Mouse (Mus musculus): Measurements from ENCODE around the gene Il9. TPM values are rescaled to one million over a fixed set of nuclear protein-coding genes. Genes with fewer than 3 reads are reported as not detected.

Gene Il9
- total and polyA plus RNA-seq, 2 experiments = not detected

DNA sequence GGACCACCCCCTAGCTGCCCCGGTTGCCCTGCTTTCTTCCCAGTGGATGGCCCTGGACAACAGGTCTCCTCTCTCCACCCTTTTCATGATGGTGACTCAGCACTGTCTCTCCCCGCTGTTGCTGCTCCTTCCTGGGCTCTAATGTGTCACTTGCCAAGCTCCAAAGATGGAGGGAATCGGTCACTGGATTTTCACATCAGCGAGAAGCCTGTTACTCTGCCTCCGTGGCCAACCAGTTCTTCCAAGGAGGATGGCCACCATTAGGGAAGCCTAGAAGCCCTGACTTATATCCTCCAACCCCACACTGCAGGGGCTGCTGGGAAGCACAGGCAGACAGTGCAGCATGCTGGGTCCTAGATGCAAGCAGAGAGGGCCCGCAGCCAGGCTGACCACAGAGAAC is 10.8 kb downstream of the Il9 start:
- no peaks in the 10 kb centered on the region for H3K27me3 ChIP-seq (ENCODE audit: control insufficient read depth, insufficient read depth, low read length)
- H3K79me2 ChIP-seq (ENCODE audit: control insufficient read depth, insufficient read depth, low read length) = no peaks in the 10 kb centered on the region
- no peak for DNase-seq (ENCODE audit: extremely low read depth, low read depth, low spot score)
- H3K4me1 ChIP-seq (ENCODE audit: control insufficient read depth, insufficient read depth, low read length) = no peaks in the 10 kb centered on the region
- no peak overlapping the region for H3K9ac ChIP-seq (ENCODE audit: low read depth, low read length)
- H3K36me3 ChIP-seq (ENCODE audit: control insufficient read depth, insufficient read depth, low read length) = no peaks in the 10 kb centered on the region
- WGBS = 91% methylated on average over 6 of the region's 6 CpGs
- H3K4me3 ChIP-seq (ENCODE audit: insufficient read depth, low read depth, low read length) = no peak overlapping the region
- H3K27ac ChIP-seq (replicated peaks; ENCODE audit: insufficient read depth, low read depth, low read length) = no peak overlapping the region
- no peak for TF ChIP-seq POLR2A (IDR thresholded peaks at IDR 0.05; ENCODE audit: extremely low read depth, insufficient read depth, low read length)
- TF ChIP-seq CTCF (IDR thresholded peaks at IDR 0.05; ENCODE audit: low read depth, low read length) = no peak

DNA sequence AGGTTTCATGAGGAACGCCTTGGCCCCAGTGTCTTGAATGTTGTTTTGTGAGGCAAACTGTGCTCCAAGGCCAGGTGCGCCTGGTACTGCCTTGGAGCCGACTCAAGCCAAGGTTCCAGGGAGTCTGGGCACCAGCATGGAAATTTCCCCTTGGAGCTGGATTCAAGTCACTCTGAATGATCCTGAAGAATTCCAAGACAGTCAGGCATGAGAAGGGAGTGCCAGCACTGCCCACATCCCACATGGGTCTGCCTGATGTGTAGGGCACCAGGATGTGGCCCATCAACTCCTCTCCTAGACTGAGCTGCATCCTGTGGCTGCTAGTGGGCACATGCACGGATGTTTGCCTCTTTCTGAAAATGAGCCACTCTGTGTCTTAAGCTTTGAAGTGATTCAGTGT is 13.5 kb downstream of the Il9 start:
- TF ChIP-seq CTCF (IDR thresholded peaks at IDR 0.05; ENCODE audit: low read depth, low read length) (no peak), POLR2A (IDR thresholded peaks at IDR 0.05; ENCODE audit: extremely low read depth, insufficient read depth, low read length) (no peak)
- DNase-seq (ENCODE audit: extremely low read depth, low read depth, low spot score) = no peak
- Histone ChIP-seq H3K27me3 (ENCODE audit: control insufficient read depth, insufficient read depth, low read length) (no peaks in the 10 kb centered on the region), H3K4me1 (ENCODE audit: control insufficient read depth, insufficient read depth, low read length) (no peaks in the 10 kb centered on the region), H3K9ac (ENCODE audit: low read depth, low read length) (no peak overlapping the region), H3K79me2 (ENCODE audit: control insufficient read depth, insufficient read depth, low read length) (no peaks in the 10 kb centered on the region), H3K4me3 (ENCODE audit: insufficient read depth, low read depth, low read length) (no peak overlapping the region), H3K36me3 (ENCODE audit: control insufficient read depth, insufficient read depth, low read length) (no peaks in the 10 kb centered on the region), H3K27ac (replicated peaks; ENCODE audit: insufficient read depth, low read depth, low read length) (no peak overlapping the region)
- 94% methylated on average over 4 of the region's 4 CpGs for WGBS

DNA sequence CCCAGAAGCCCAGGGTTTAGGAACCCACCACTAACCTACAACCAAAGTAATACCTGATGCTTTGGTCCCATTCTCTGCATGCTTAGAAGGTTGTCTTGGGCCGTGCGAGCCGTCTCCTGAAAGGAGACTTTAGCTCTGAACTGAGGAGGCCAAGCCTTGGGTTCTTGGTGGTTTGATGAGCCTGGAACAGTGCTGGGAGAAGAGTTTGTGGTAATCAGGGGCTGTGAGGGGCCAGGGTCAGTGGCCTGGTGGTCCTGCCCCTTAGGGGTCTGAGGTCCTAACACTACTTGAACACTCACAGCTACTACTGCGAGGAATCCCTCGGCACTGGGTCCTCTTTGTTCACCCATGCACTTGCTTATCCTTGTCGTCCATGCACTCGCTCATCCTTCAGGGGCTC is 14.3 kb downstream of the Il9 start:
- no peak for DNase-seq (ENCODE audit: extremely low read depth, low read depth, low spot score)
- no peaks in the 10 kb centered on the region for H3K36me3 ChIP-seq (ENCODE audit: control insufficient read depth, insufficient read depth, low read length)
- TF ChIP-seq POLR2A (IDR thresholded peaks at IDR 0.05; ENCODE audit: extremely low read depth, insufficient read depth, low read length) (no peak), CTCF (IDR thresholded peaks at IDR 0.05; ENCODE audit: low read depth, low read length) (no peak)
- no peaks in the 10 kb centered on the region for H3K27me3 ChIP-seq (ENCODE audit: control insufficient read depth, insufficient read depth, low read length)
- no peak overlapping the region for H3K27ac ChIP-seq (replicated peaks; ENCODE audit: insufficient read depth, low read depth, low read length)
- WGBS = 95% methylated on average over 7 of the region's 7 CpGs
- no peak overlapping the region for H3K4me3 ChIP-seq (ENCODE audit: insufficient read depth, low read depth, low read length)
- H3K9ac ChIP-seq (ENCODE audit: low read depth, low read length) = no peak overlapping the region
- no peaks in the 10 kb centered on the region for H3K4me1 ChIP-seq (ENCODE audit: control insufficient read depth, insufficient read depth, low read length)
- no peaks in the 10 kb centered on the region for H3K79me2 ChIP-seq (ENCODE audit: control insufficient read depth, insufficient read depth, low read length)

DNA sequence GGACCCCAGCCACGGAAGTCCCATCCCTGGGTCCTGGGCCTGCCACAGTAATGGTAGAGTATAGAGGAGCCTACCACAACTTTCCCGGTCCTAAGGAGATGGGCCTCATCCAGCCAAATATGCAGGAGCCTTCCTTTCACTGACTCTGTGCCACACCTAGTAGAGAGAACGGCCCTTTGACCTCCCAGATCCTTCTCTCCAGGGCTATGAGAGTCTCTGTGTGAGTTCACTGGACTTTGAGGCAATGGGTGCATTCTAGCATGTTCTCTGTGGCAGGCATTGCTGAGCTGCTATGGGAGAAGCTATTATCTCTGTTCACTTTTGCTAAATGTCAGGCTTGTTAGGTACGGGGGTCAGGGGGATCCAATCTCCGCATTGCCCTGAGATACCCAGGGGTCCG is 18.3 kb downstream of the Il9 start:
- no peaks in the 10 kb centered on the region for H3K36me3 ChIP-seq (ENCODE audit: control insufficient read depth, insufficient read depth, low read length)
- H3K9ac ChIP-seq (ENCODE audit: low read depth, low read length) = no peak overlapping the region
- no peaks in the 10 kb centered on the region for H3K79me2 ChIP-seq (ENCODE audit: control insufficient read depth, insufficient read depth, low read length)
- no peak overlapping the region for H3K4me3 ChIP-seq (ENCODE audit: insufficient read depth, low read depth, low read length)
- H3K27ac ChIP-seq (replicated peaks; ENCODE audit: insufficient read depth, low read depth, low read length) = no peak overlapping the region
- H3K4me1 ChIP-seq (ENCODE audit: control insufficient read depth, insufficient read depth, low read length) = peaks cover 4% of the 10 kb centered on the region; the same call in 1 of the 2 replicates
- DNase-seq (ENCODE audit: extremely low read depth, low read depth, low spot score) = peak; percentile 39
- 87% methylated on average over 6 of the region's 6 CpGs for WGBS
- no peaks in the 10 kb centered on the region for H3K27me3 ChIP-seq (ENCODE audit: control insufficient read depth, insufficient read depth, low read length)
- no peak for TF ChIP-seq CTCF (IDR thresholded peaks at IDR 0.05; ENCODE audit: low read depth, low read length)
- no peak for TF ChIP-seq POLR2A (IDR thresholded peaks at IDR 0.05; ENCODE audit: extremely low read depth, insufficient read depth, low read length)

DNA sequence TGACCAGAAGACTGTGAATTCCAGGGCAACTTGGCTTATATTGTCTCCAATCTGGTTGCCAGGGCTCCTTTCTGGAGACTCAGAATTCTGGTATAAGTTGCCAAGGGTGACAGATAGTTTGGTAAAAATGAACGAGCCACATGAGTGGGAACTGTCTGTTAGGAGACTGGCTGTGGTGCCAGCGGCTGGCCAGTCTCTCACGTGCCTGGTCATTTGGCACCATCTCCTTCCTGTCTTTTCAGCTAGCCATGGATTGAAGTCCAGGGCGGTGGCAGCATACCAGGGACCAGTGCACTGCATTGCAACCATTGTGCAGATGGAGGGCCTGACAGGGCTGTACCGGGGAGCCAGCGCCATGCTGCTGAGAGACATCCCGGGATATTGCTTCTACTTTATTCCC is 18.8 kb downstream of the Il9 start:
- Histone ChIP-seq H3K9ac (ENCODE audit: low read depth, low read length) (no peak overlapping the region), H3K4me1 (ENCODE audit: control insufficient read depth, insufficient read depth, low read length) (peaks cover 6% of the 10 kb centered on the region), H3K4me3 (ENCODE audit: insufficient read depth, low read depth, low read length) (no peak overlapping the region), H3K79me2 (ENCODE audit: control insufficient read depth, insufficient read depth, low read length) (no peaks in the 10 kb centered on the region), H3K27me3 (ENCODE audit: control insufficient read depth, insufficient read depth, low read length) (no peaks in the 10 kb centered on the region), H3K27ac (replicated peaks; ENCODE audit: insufficient read depth, low read depth, low read length) (no peak overlapping the region), H3K36me3 (ENCODE audit: control insufficient read depth, insufficient read depth, low read length) (no peaks in the 10 kb centered on the region)
- no peak for TF ChIP-seq POLR2A (IDR thresholded peaks at IDR 0.05; ENCODE audit: extremely low read depth, insufficient read depth, low read length)
- TF ChIP-seq CTCF (IDR thresholded peaks at IDR 0.05; ENCODE audit: low read depth, low read length) = no peak
- WGBS = 50% methylated on average over 7 of the region's 7 CpGs
- DNase-seq (ENCODE audit: extremely low read depth, low read depth, low spot score) = peak; percentile 83

DNA sequence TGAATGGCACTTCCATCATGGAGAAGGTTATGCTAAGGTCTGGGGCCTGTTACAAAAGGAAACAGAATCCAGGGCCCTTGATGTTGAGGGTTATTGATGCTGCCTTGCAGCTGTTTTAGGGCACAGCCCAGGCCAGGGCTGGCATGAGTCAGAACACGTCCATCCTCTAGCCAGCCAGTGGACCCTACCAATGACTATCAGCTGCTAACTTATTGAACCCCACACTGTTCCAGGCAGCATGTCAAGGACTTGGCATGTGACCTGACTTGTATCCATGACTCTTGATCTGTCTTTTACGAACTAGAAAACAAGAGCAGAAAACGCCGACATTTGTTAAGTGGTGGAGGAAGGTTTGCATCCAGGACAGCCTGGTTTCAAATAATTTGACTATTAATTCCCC is 19.3 kb downstream of the Il9 start:
- H3K36me3 ChIP-seq (ENCODE audit: control insufficient read depth, insufficient read depth, low read length) = no peaks in the 10 kb centered on the region
- 57% methylated on average over 4 of the region's 4 CpGs for WGBS
- peaks cover 6% of the 10 kb centered on the region for H3K4me1 ChIP-seq (ENCODE audit: control insufficient read depth, insufficient read depth, low read length)
- no peak overlapping the region for H3K4me3 ChIP-seq (ENCODE audit: insufficient read depth, low read depth, low read length)
- no peak overlapping the region for H3K27ac ChIP-seq (replicated peaks; ENCODE audit: insufficient read depth, low read depth, low read length)
- H3K27me3 ChIP-seq (ENCODE audit: control insufficient read depth, insufficient read depth, low read length) = no peaks in the 10 kb centered on the region
- TF ChIP-seq CTCF (IDR thresholded peaks at IDR 0.05; ENCODE audit: low read depth, low read length) = no peak
- no peak for TF ChIP-seq POLR2A (IDR thresholded peaks at IDR 0.05; ENCODE audit: extremely low read depth, insufficient read depth, low read length)
- H3K9ac ChIP-seq (ENCODE audit: low read depth, low read length) = no peak overlapping the region
- DNase-seq (ENCODE audit: extremely low read depth, low read depth, low spot score) = peak; percentile 73
- H3K79me2 ChIP-seq (ENCODE audit: control insufficient read depth, insufficient read depth, low read length) = no peaks in the 10 kb centered on the region

All from liver, adult 2 months (tissue).